8 mouse cellular contexts compared by ENCODE assay signal in the genomic region with DNA sequence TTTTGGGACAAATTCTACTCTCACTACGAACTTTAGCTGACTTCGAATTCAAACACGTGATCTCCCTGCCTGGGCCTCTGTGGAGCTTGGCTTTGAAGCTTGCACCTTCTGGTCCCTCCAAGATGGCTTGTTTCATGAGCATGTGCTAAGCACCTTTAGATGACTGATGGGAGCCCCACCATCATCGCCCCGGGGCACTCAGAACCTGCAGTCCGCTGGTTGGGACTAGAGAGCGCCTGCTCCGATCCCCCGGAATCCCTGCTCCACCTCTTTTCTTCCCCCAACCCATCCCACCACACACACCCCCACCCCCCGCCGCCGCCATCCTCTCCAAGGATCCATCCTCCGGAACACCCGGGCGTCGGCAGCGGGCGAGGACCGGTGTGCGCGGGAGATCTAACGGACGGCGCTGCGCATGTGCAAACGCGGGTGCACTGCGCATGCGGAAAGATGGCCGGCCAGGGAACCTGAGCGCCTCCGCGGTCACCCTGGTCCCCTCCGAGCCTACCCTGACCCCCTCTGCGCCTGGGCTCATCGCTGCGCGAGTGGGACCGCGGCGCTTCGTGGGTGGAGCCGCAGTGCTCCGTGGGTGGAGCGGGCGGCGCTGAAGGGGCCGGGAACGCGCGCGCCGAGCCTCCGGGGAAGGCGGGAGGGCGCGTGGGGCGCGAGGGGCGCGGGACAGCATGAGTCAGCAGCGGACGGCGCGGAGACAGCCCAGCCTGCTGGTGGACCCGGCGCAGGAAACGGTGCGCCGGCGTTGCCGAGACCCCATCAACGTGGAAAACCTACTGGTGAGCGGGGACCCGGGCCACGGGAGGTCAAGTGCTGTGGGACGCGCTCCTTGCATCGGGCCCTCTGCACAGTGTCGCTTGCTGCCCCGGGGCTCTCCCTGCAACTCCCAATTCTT. TPM values are rescaled to one million over a fixed set of nuclear protein-coding genes. Genes with fewer than 3 reads are reported as not detected.
DNase-seq lines count a peak whose midpoint lies in the region; ATAC-seq lines count a peak whose summit lies in the region.

A gene (plus strand): TSS at position 439 of the 907 bp plus-strand sequence.

- H3K4me1 ChIP-seq in hindbrain, embryonic 11.5 days (replicated peaks; ENCODE audit: control insufficient read depth, insufficient read depth, low read length) = 0 out of 2 replicates have a peak, but pooled peaks cover 2% of the 10 kb centered on the region

- H3K36me3 ChIP-seq in hindbrain, embryonic 11.5 days (ENCODE audit: control insufficient read depth, insufficient read depth, low read length) = no peaks in the 10 kb centered on the region

- DNase-seq in Muller cell, postnatal 12 days (ENCODE audit: inconsistent ontology term) = peak; percentile 84
- DNase-seq in cerebellum, adult 9-11 months = peak; percentile 89
- DNase-seq in frontal cortex, postnatal 10 days (ENCODE audit: low spot score in 2 of 2) = peak; percentile 68 to 81
- peak; percentile 90 for DNase-seq in hindbrain, embryonic 11.5 days (ENCODE audit: low spot score)
- peak; percentile 81 to 82 for DNase-seq in layer of hippocampus, postnatal 14 days (ENCODE audit: low spot score in 2 of 2)
- DNase-seq in lung, postnatal 10 days = peak; percentile 85
- peak; percentile 70 for DNase-seq in ovary, postnatal 14 days (ENCODE audit: low spot score)
- peak; percentile 84 for DNase-seq in thymus, postnatal 14 days

- peak within 1 kb of the TSS; percentile 87 for H3K4me2 ChIP-seq in hindbrain, embryonic 11.5 days (replicated peaks; ENCODE audit: low read depth, low read length)

- peak; percentile 89 for ATAC-seq in hindbrain, embryonic 11.5 days (ENCODE audit: low FRiP score)

- no peaks in the 10 kb centered on the region for H3K9me3 ChIP-seq in hindbrain, embryonic 11.5 days (ENCODE audit: control insufficient read depth, low read length)

- peak within 1 kb of the TSS; percentile 92 for H3K9ac ChIP-seq in hindbrain, embryonic 11.5 days (ENCODE audit: low read depth, low read length)

- H3K27ac ChIP-seq in hindbrain, embryonic 11.5 days (ENCODE audit: low read depth, low read length) = peak within 1 kb of the TSS; percentile 73

- 6% methylated on average over 81 of the region's 81 CpGs for WGBS in hindbrain, embryonic 11.5 days

- H3K4me3 ChIP-seq in hindbrain, embryonic 11.5 days (ENCODE audit: low read depth, low read length) = peak within 1 kb of the TSS; percentile 87

- H3K27me3 ChIP-seq in hindbrain, embryonic 11.5 days (ENCODE audit: control insufficient read depth, insufficient read depth, low read length) = no peaks in the 10 kb centered on the region; the same call in 1 of the 2 replicates

RNA-seq across cellular contexts. Expression of the gene that starts here (rescaled TPM):
- polyA plus RNA-seq in hindbrain, embryonic 11.5 days (2014; fragmentation: Nextera tagmentation; extraction: Ambion mirVana) = 75.3 and 76.5 TPM in 2 replicates
- 10 to 100 TPM; 22.6 to 27.3 TPM for total RNA-seq in layer of hippocampus, postnatal 14 days (2021)

Comparison
In these comparisons a context has a peak if more than half of its experiments do, and no peak if none do; other contexts are left out.
1. Peak in every context shown above with its lines: DNase-seq, ATAC-seq, H3K4me3 ChIP-seq and H3K27ac ChIP-seq.